Comparison of ENCODE assay signal across 13 mouse cellular contexts in the genomic region with DNA sequence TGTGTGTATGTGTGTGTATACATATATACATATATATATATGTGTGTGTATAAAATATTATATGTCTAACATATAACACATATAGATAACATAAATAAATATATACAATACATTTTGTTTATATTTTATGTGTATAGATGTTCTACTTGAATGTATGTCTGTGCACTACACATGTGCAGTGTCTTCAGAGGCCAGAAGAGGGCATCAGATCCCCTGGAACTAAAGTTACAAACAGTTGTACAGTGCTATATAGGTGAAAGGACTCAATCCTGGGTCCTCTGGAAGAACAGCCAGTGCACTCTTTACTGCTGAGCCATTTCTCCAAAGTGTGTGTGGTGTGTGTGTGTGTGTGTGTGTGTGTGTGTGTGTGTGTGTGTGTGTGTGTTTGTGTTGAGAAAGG. TPM values are rescaled to one million over a fixed set of nuclear protein-coding genes. Genes with fewer than 3 reads are reported as not detected.
DNase-seq lines count a peak whose midpoint lies in the region; ATAC-seq and TF ChIP-seq lines count a peak whose summit lies in the region.
"Had no signal": no experiment of that assay in that cellular context is flagged by ENCODE, and none has a peak within 500 bp of the region (broad histone marks: within the 10 kb centered on the region; RNA-seq: fewer than 3 reads in every experiment).

No protein-coding gene starts in this region.

- H3K36me3 ChIP-seq in stomach, postnatal 0 days (ENCODE audit: control insufficient read depth, insufficient read depth, low read length) = peaks cover 16% of the 10 kb centered on the region
- H3K36me3 ChIP-seq in embryonic facial prominence, embryonic 10.5 days (replicated peaks) = peaks cover 88% of the 10 kb centered on the region

- TF ChIP-seq EP300 in stomach, postnatal 0 days (optimal IDR thresholded peaks at IDR 0.05) = no peak

- H3K4me1 ChIP-seq in stomach, postnatal 0 days (replicated peaks; ENCODE audit: control insufficient read depth, insufficient read depth) = no peaks in the 10 kb centered on the region
- no peaks in the 10 kb centered on the region for H3K4me1 ChIP-seq in embryonic facial prominence, embryonic 10.5 days
- H3K4me1 ChIP-seq: limb, embryonic 15.5 days had no signal

- TF ChIP-seq CTCF in left cerebral cortex, adult 2 months (IDR thresholded peaks at IDR 0.05) = peak; percentile 24
- TF ChIP-seq CTCF in stomach, postnatal 0 days (IDR thresholded peaks at IDR 0.05; ENCODE audit: low read depth) = peak; percentile 44

- H3K4me2 ChIP-seq in stomach, postnatal 0 days (replicated peaks; ENCODE audit: low read depth) = no peak overlapping the region
- H3K4me2 ChIP-seq: heart, embryonic 11.5 days; limb, embryonic 15.5 days had no signal

- no peak for DNase-seq in left cerebral cortex, adult 2 months (ENCODE audit: extremely low spot score in 1 of 2, low spot score in 2 of 2)
- DNase-seq in left cerebral cortex, postnatal 14 days (ENCODE audit: low spot score in 2 of 2) = no peak
- peak; percentile 21 for DNase-seq in thymus, postnatal 14 days
- no peak for DNase-seq in thymus, postnatal 10 days (ENCODE audit: low spot score in 2 of 2)
- DNase-seq in ES-CJ7 (ENCODE audit: low read depth, low spot score) = peak; percentile 41
- DNase-seq in stomach, postnatal 0 days (ENCODE audit: low spot score) = no peak
- DNase-seq in embryonic facial prominence, embryonic 10.5 days (ENCODE audit: low spot score) = no peak
- DNase-seq: cerebellum, postnatal 25 days; gastrocnemius, postnatal 14 days; heart, postnatal 36 days; midbrain, embryonic 14.5 days had no signal

- no peak overlapping the region for H3K9ac ChIP-seq in stomach, postnatal 0 days (ENCODE audit: low read length)
- H3K9ac ChIP-seq: limb, embryonic 15.5 days had no signal

- intact Hi-C loops in left cerebral cortex, adult 2 months (cut with DNase I) = no loop called here
- intact Hi-C loops in left cerebral cortex, postnatal 14 days (cut with DNase I) = no loop called here

- no peak overlapping the region for H3K27ac ChIP-seq in left cerebral cortex, adult 2 months
- H3K27ac ChIP-seq in stomach, postnatal 0 days (replicated peaks) = no peak overlapping the region
- H3K27ac ChIP-seq in embryonic facial prominence, embryonic 10.5 days (replicated peaks) = no peak overlapping the region
- H3K27ac ChIP-seq: limb, embryonic 15.5 days had no signal

- H3K9me3 ChIP-seq in stomach, postnatal 0 days (ENCODE audit: control insufficient read depth, low read length) = no peaks in the 10 kb centered on the region
- H3K9me3 ChIP-seq in embryonic facial prominence, embryonic 10.5 days = peaks cover 3% of the 10 kb centered on the region; the same call in 1 of the 2 replicates
- H3K9me3 ChIP-seq: limb, embryonic 15.5 days had no signal

- H3K4me3 ChIP-seq in left cerebral cortex, adult 2 months = no peak overlapping the region
- H3K4me3 ChIP-seq in stomach, postnatal 0 days (ENCODE audit: low read depth, low read length) = no peak overlapping the region
- H3K4me3 ChIP-seq in embryonic facial prominence, embryonic 10.5 days = no peak overlapping the region
- H3K4me3 ChIP-seq: limb, embryonic 15.5 days had no signal

- H3K27me3 ChIP-seq in stomach, postnatal 0 days (ENCODE audit: control insufficient read depth, insufficient read depth, low read length) = no peaks in the 10 kb centered on the region
- no peaks in the 10 kb centered on the region for H3K27me3 ChIP-seq in embryonic facial prominence, embryonic 10.5 days (replicated peaks; ENCODE audit: low read depth, poor library complexity, severe bottlenecking)
- H3K27me3 ChIP-seq: limb, embryonic 15.5 days had no signal

- no peak for ATAC-seq in stomach, postnatal 0 days (ENCODE audit: low FRiP score, low TSS enrichment)

RNA-seq across cellular contexts. Expression of gene Txndc11, which starts 20.1 kb away (rescaled TPM):
- 10 to 100 TPM; 35.2 to 37.7 TPM for total RNA-seq in left cerebral cortex, adult 2 months (2021)
- total RNA-seq in left cerebral cortex, postnatal 14 days (2021) = 10 to 100 TPM; 35.0 to 37.1 TPM
- 27.5 and 29.2 TPM in 2 replicates for polyA plus RNA-seq in stomach, postnatal 0 days (2015; fragmentation: Nextera tagmentation; extraction: Ambion mirVana)
- polyA plus RNA-seq in embryonic facial prominence, embryonic 10.5 days (2016; fragmentation: Nextera tagmentation; extraction: Ambion mirVana) = 27.9 and 28.7 TPM in 2 replicates

RNA-seq across cellular contexts. Expression of gene Zc3h7a, which starts 21.7 kb away (rescaled TPM):
- 10 to 100 TPM; 68.5 to 76.4 TPM for total RNA-seq in left cerebral cortex, adult 2 months (2021)
- total RNA-seq in left cerebral cortex, postnatal 14 days (2021) = 10 to 100 TPM; 54.2 to 68.5 TPM
- 36.7 and 37.4 TPM in 2 replicates for polyA plus RNA-seq in stomach, postnatal 0 days (2015; fragmentation: Nextera tagmentation; extraction: Ambion mirVana)
- 83.7 and 88.5 TPM in 2 replicates for polyA plus RNA-seq in embryonic facial prominence, embryonic 10.5 days (2016; fragmentation: Nextera tagmentation; extraction: Ambion mirVana)

RNA-seq across cellular contexts. Expression of gene Rsl1d1, which starts 48.6 kb away (rescaled TPM):
- total RNA-seq in left cerebral cortex, adult 2 months (2021) = 10 to 100 TPM; 46.3 to 50.1 TPM
- 10 to 100 TPM; 49.1 to 53.8 TPM for total RNA-seq in left cerebral cortex, postnatal 14 days (2021)
- 90.4 and 91.7 TPM in 2 replicates for polyA plus RNA-seq in stomach, postnatal 0 days (2015; fragmentation: Nextera tagmentation; extraction: Ambion mirVana)
- polyA plus RNA-seq in embryonic facial prominence, embryonic 10.5 days (2016; fragmentation: Nextera tagmentation; extraction: Ambion mirVana) = 290 and 300 TPM in 2 replicates

Comparison
In these comparisons a context has a peak if more than half of its experiments do, and no peak if none do; other contexts are left out.
1. DNase-seq: peak in thymus, postnatal 14 days (single experiment) and ES-CJ7 (single experiment); none in left cerebral cortex, adult 2 months (0 of 2), left cerebral cortex, postnatal 14 days (0 of 2), thymus, postnatal 10 days (0 of 2), stomach, postnatal 0 days (single experiment) and embryonic facial prominence, embryonic 10.5 days (single experiment).